Mouse (Mus musculus) neural tube, embryonic 15.5 days (tissue): ENCODE measurements around the gene Pygl. TPM values are rescaled to one million over a fixed set of nuclear protein-coding genes. Genes with fewer than 3 reads are reported as not detected.

Experiments
- ATAC-seq: fragments of 200-750 bp; cut with Nextera tagmentation; 2 replicates; pipeline ENCODE4 v1.8.0; 2017; ENCODE audit warnings: mild to moderate bottlenecking, moderate TSS enrichment, moderate library complexity; ENCODE audit not compliant: low FRiP score
- H3K27ac ChIP-seq: fragments of 300-500 bp; sonication (generic); replicated peaks from 2 replicates; pipeline ENCODE4 v1.5.1; 2015; ENCODE audit warnings: mild to moderate bottlenecking, inconsistent platforms
- H3K27me3 ChIP-seq: fragments of 300-500 bp; sonication (generic); replicated peaks from 2 replicates; pipeline ENCODE4 v1.6.1; 2015; ENCODE audit warnings: inconsistent platforms
- H3K36me3 ChIP-seq: fragments of 300-500 bp; sonication (generic); 2 replicates; pipeline ENCODE4 v1.6.1; 2015; ENCODE audit warnings: inconsistent platforms
- H3K4me1 ChIP-seq: fragments of 300-500 bp; sonication (generic); 2 replicates; pipeline ENCODE4 v1.6.1; 2015; ENCODE audit warnings: inconsistent platforms
- H3K4me2 ChIP-seq: fragments of 300-500 bp; sonication (generic); 2 replicates; pipeline ENCODE4 v1.6.1; 2015; ENCODE audit warnings: inconsistent platforms, mild to moderate bottlenecking, moderate library complexity
- H3K4me3 ChIP-seq: fragments of 300-500 bp; sonication (generic); replicated peaks from 2 replicates; pipeline ENCODE4 v1.5.1; 2015; ENCODE audit warnings: mild to moderate bottlenecking, inconsistent platforms
- H3K9ac ChIP-seq: fragments of 300-500 bp; sonication (generic); replicated peaks from 2 replicates; pipeline ENCODE4 v1.6.1; 2015; ENCODE audit warnings: mild to moderate bottlenecking, inconsistent platforms
- H3K9me3 ChIP-seq: fragments of 300-500 bp; sonication (generic); replicated peaks from 2 replicates; pipeline ENCODE4 v1.6.1; 2016; ENCODE audit warnings: inconsistent platforms
- WGBS: fragments of 180-500 bp; shearing (Covaris S2); methylation state at CpG from one replicate; pipeline ENCODE4 v1.1.7; 2015; ENCODE audit warnings: mixed read lengths; 5-methylcytosine and 5-hydroxymethylcytosine counted together
- polyA plus RNA-seq: library from polyadenylated mRNA; unstranded; fragments of >200 nt; fragmentation: Nextera tagmentation; extraction: Ambion mirVana; gene quantifications from 2 replicates; pipeline ENCODE4 v1.2.1, GENCODE M21; 2015

Gene Pygl
- polyA plus RNA-seq, 1 experiment from 2014 or later, result 10.0 TPM

- peaks cover 25% of the 10 kb centered on the region for H3K36me3 ChIP-seq
- no peaks in the 10 kb centered on the region for H3K9me3 ChIP-seq
- ATAC-seq, result no peak
- H3K27ac ChIP-seq, result peak overlapping the region; percentile 54; the same call in 1 of the 2 replicates
- H3K4me2 ChIP-seq, result no peak overlapping the region
- H3K4me3 ChIP-seq, result no peak overlapping the region
- WGBS, result 38% methylated on average over 15 of the region's 15 CpGs
- H3K9ac ChIP-seq, result no peak overlapping the region
- peaks cover 8% of the 10 kb centered on the region; the same call in 1 of the 2 replicates for H3K4me1 ChIP-seq
- no peaks in the 10 kb centered on the region for H3K27me3 ChIP-seq
These were observed 16.6 kb upstream of the Pygl start for GRCm38 (mm10) chr12:70247683-70248474.

- Histone ChIP-seq H3K4me3 (no peak overlapping the region), H3K27me3 (no peaks in the 10 kb centered on the region), H3K36me3 (peaks cover 18% of the 10 kb centered on the region), H3K27ac (no peak overlapping the region), H3K4me1 (peaks cover 7% of the 10 kb centered on the region), H3K9ac (no peak overlapping the region), H3K9me3 (no peaks in the 10 kb centered on the region), H3K4me2 (no peak overlapping the region)
- ATAC-seq, result no peak
- 79% methylated on average over 7 of the region's 7 CpGs for WGBS
These were observed 11.3 kb upstream of the Pygl start for GRCm38 (mm10) chr12:70242550-70242949.

GRCm38 (mm10) chr12:70239741-70240140, 8.5 kb upstream of the Pygl start:
- Histone ChIP-seq H3K4me3 (no peak overlapping the region), H3K4me2 (no peak overlapping the region), H3K36me3 (no peaks in the 10 kb centered on the region), H3K27me3 (no peaks in the 10 kb centered on the region), H3K4me1 (peaks cover 12% of the 10 kb centered on the region), H3K9me3 (no peaks in the 10 kb centered on the region), H3K9ac (no peak overlapping the region), H3K27ac (no peak overlapping the region)
- WGBS, result 81% methylated on average over 5 of the region's 5 CpGs
- no peak for ATAC-seq

- Histone ChIP-seq H3K9ac (no peak overlapping the region), H3K9me3 (no peaks in the 10 kb centered on the region), H3K4me2 (no peak overlapping the region), H3K27ac (0 out of 2 replicates have a peak overlapping the region, but pooled peaks have one; percentile 5), H3K4me3 (no peak overlapping the region), H3K36me3 (no peaks in the 10 kb centered on the region), H3K4me1 (peaks cover 13% of the 10 kb centered on the region), H3K27me3 (no peaks in the 10 kb centered on the region)
- ATAC-seq, result no peak
- 36% methylated on average over 8 of the region's 8 CpGs for WGBS
These were observed 7.3 kb upstream of the Pygl start for GRCm38 (mm10) chr12:70238604-70239003.

GRCm38 (mm10) chr12:70234938-70235484, 3.7 kb upstream of the Pygl start:
- Histone ChIP-seq H3K27me3 (no peaks in the 10 kb centered on the region), H3K36me3 (no peaks in the 10 kb centered on the region), H3K4me1 (peaks cover 13% of the 10 kb centered on the region), H3K4me3 (peak overlapping the region; percentile 38), H3K9me3 (no peaks in the 10 kb centered on the region), H3K4me2 (peak overlapping the region; percentile 81), H3K9ac (peak overlapping the region; percentile 47), H3K27ac (peak overlapping the region; percentile 64)
- whole genome bisulfite sequencing, result 2% methylated on average over 13 of the region's 13 CpGs
- ATAC-seq, result peak; percentile 88

- Histone ChIP-seq H3K9me3 (no peaks in the 10 kb centered on the region), H3K4me3 (no peak overlapping the region), H3K36me3 (no peaks in the 10 kb centered on the region), H3K27ac (no peak overlapping the region), H3K4me1 (peaks cover 13% of the 10 kb centered on the region), H3K27me3 (no peaks in the 10 kb centered on the region), H3K9ac (no peak overlapping the region), H3K4me2 (peak overlapping the region; percentile 81)
- WGBS, result 17% methylated on average over 6 of the region's 6 CpGs
- peak; percentile 88 for ATAC-seq
These were observed 3.1 kb upstream of the Pygl start for GRCm38 (mm10) chr12:70234411-70234810.

GRCm38 (mm10) chr12:70233637-70234315, 2.5 kb upstream of the Pygl start:
- WGBS, result 85% methylated on average over 6 of the region's 6 CpGs
- Histone ChIP-seq H3K9me3 (no peaks in the 10 kb centered on the region), H3K27me3 (no peaks in the 10 kb centered on the region), H3K4me1 (peaks cover 8% of the 10 kb centered on the region), H3K4me2 (no peak overlapping the region), H3K4me3 (no peak overlapping the region), H3K27ac (no peak overlapping the region), H3K36me3 (no peaks in the 10 kb centered on the region), H3K9ac (no peak overlapping the region)
- no peak for ATAC-seq

GRCm38 (mm10) chr12:70232020-70232544, 794 bp upstream of the Pygl start:
- no peak overlapping the region for H3K9ac ChIP-seq
- H3K4me2 ChIP-seq, result no peak overlapping the region
- H3K27me3 ChIP-seq, result no peaks in the 10 kb centered on the region
- H3K9me3 ChIP-seq, result no peaks in the 10 kb centered on the region
- no peak overlapping the region for H3K4me3 ChIP-seq
- peaks cover 13% of the 10 kb centered on the region for H3K4me1 ChIP-seq
- no peaks in the 10 kb centered on the region for H3K36me3 ChIP-seq
- no peak for ATAC-seq
- H3K27ac ChIP-seq, result no peak overlapping the region
- 44% methylated on average over 5 of the region's 5 CpGs for WGBS

GRCm38 (mm10) chr12:70228155-70228554, 3.1 kb downstream of the Pygl start:
- no peak for ATAC-seq
- H3K4me2 ChIP-seq, result peak overlapping the region; percentile 94; the same call in 1 of the 2 replicates
- no peaks in the 10 kb centered on the region for H3K9me3 ChIP-seq
- H3K4me1 ChIP-seq, result peaks cover 14% of the 10 kb centered on the region
- no peak overlapping the region for H3K9ac ChIP-seq
- H3K4me3 ChIP-seq, result no peak overlapping the region
- H3K36me3 ChIP-seq, result no peaks in the 10 kb centered on the region
- no peak overlapping the region for H3K27ac ChIP-seq
- 0 out of 2 replicates have a peak, but pooled peaks cover 4% of the 10 kb centered on the region for H3K27me3 ChIP-seq
- WGBS, result 72% methylated on average over 11 of the region's 11 CpGs

- H3K4me2 ChIP-seq, result peak overlapping the region; percentile 94
- peak; percentile 78 for ATAC-seq
- H3K9me3 ChIP-seq, result no peaks in the 10 kb centered on the region
- H3K27me3 ChIP-seq, result 0 out of 2 replicates have a peak, but pooled peaks cover 4% of the 10 kb centered on the region
- peaks cover 14% of the 10 kb centered on the region for H3K4me1 ChIP-seq
- H3K27ac ChIP-seq, result 0 out of 2 replicates have a peak overlapping the region, but pooled peaks have one; percentile 9
- under 1% methylated on average over 50 of the region's 52 CpGs for WGBS
- no peaks in the 10 kb centered on the region for H3K36me3 ChIP-seq
- H3K9ac ChIP-seq, result peak overlapping the region; percentile 59
- H3K4me3 ChIP-seq, result peak overlapping the region; percentile 47
These were observed 4.0 kb downstream of the Pygl start for GRCm38 (mm10) chr12:70227121-70227932.

- Histone ChIP-seq H3K27ac (no peak overlapping the region), H3K4me3 (peak overlapping the region; percentile 47), H3K4me1 (peaks cover 14% of the 10 kb centered on the region), H3K36me3 (no peaks in the 10 kb centered on the region), H3K27me3 (0 out of 2 replicates have a peak, but pooled peaks cover 4% of the 10 kb centered on the region), H3K9me3 (no peaks in the 10 kb centered on the region), H3K4me2 (peak overlapping the region; percentile 94), H3K9ac (peak overlapping the region; percentile 59)
- WGBS, result 38% methylated on average over 5 of the region's 5 CpGs
- no peak for ATAC-seq
These were observed 4.6 kb downstream of the Pygl start for GRCm38 (mm10) chr12:70226655-70227054.
